Mouse (Mus musculus) gastrocnemius, adult 8-10 months (tissue): ENCODE measurements at regions not wholly inside any gene's neighbourhood (a gene's known extent, or its start where the extent isn't known, plus 50 kb on each side); places are given as distances from the start of the nearest gene placed in this dataset.

Experiments
- DNase-seq, 2 experiments: peaks; one replicate each; pipeline ENCODE4 v3.0.0; 2022; ENCODE audit warnings: low spot score in 2 of 2

GRCm38 (mm10) chr7:70576112-70576910, 209.8 kb upstream of the Nr2f2 start:
- no peak for DNase-seq

- DNase-seq, result no peak
Observed at GRCm38 (mm10) chr7:70575614-70576013, 209.1 kb upstream of the Nr2f2 start.

- no peak for DNase-seq
Observed at GRCm38 (mm10) chr7:70574194-70574593, 207.7 kb upstream of the Nr2f2 start.

- DNase-seq, result no peak
Observed at GRCm38 (mm10) chr7:70565034-70565433, 198.5 kb upstream of the Nr2f2 start.

GRCm38 (mm10) chr7:70548936-70549450, 182.5 kb upstream of the Nr2f2 start:
- no peak for DNase-seq

- no peak for DNase-seq
Observed at GRCm38 (mm10) chr7:70541881-70542665, 175.5 kb upstream of the Nr2f2 start.

GRCm38 (mm10) chr7:70539121-70539642, 172.6 kb upstream of the Nr2f2 start:
- no peak for DNase-seq

GRCm38 (mm10) chr7:70536046-70536445, 169.5 kb upstream of the Nr2f2 start:
- no peak for DNase-seq

GRCm38 (mm10) chr7:70533552-70533951, 167.0 kb upstream of the Nr2f2 start:
- no peak for DNase-seq

GRCm38 (mm10) chr7:70527921-70528320, 161.4 kb upstream of the Nr2f2 start:
- no peak for DNase-seq

GRCm38 (mm10) chr7:70525372-70525771, 158.8 kb upstream of the Nr2f2 start:
- DNase-seq, result no peak

- DNase-seq, result no peak
Observed at GRCm38 (mm10) chr7:70524744-70525143, 158.2 kb upstream of the Nr2f2 start.

- no peak for DNase-seq
Observed at GRCm38 (mm10) chr7:70524251-70524650, 157.7 kb upstream of the Nr2f2 start.

- no peak for DNase-seq
Observed at GRCm38 (mm10) chr7:70516741-70517140, 150.2 kb upstream of the Nr2f2 start.

GRCm38 (mm10) chr7:70515341-70515851, 148.9 kb upstream of the Nr2f2 start:
- DNase-seq, result no peak

- DNase-seq, result no peak
Observed at GRCm38 (mm10) chr7:70514666-70515065, 148.1 kb upstream of the Nr2f2 start.

- no peak for DNase-seq
Observed at GRCm38 (mm10) chr7:70512354-70512753, 145.8 kb upstream of the Nr2f2 start.

- no peak for DNase-seq
Observed at GRCm38 (mm10) chr7:70505671-70506181, 139.2 kb upstream of the Nr2f2 start.

GRCm38 (mm10) chr7:70501821-70502220, 135.3 kb upstream of the Nr2f2 start:
- DNase-seq, result no peak

- no peak for DNase-seq
Observed at GRCm38 (mm10) chr7:70496541-70497154, 130.1 kb upstream of the Nr2f2 start.

- DNase-seq, result no peak
Observed at GRCm38 (mm10) chr7:70484201-70484600, 117.7 kb upstream of the Nr2f2 start.
